Mouse (Mus musculus) lung, embryonic 14.5 days (tissue): ENCODE results near the gene Btbd2. TPM values are rescaled to one million over a fixed set of nuclear protein-coding genes. Genes with fewer than 3 reads are reported as not detected.

Experiments used
- ATAC-seq: fragments of 200-750 bp; cut with Nextera tagmentation; 2 replicates; pipeline ENCODE4 v1.8.0; 2017; ENCODE audit warnings: mild to moderate bottlenecking, moderate TSS enrichment, moderate library complexity; ENCODE audit not compliant: insufficient read depth
- DNase-seq: peaks from one replicate; pipeline ENCODE4 v3.0.0-alpha.2; 2015
- H3K27ac ChIP-seq: fragments of 300-500 bp; sonication (generic); 2 replicates; pipeline ENCODE4 v1.5.1; 2014; ENCODE audit warnings: low read depth, mild to moderate bottlenecking, moderate library complexity
- H3K27me3 ChIP-seq: fragments of 300-500 bp; sonication (generic); 2 replicates; pipeline ENCODE4 v1.6.1; 2014; ENCODE audit warnings: low read length, control low read depth; ENCODE audit not compliant: insufficient read depth
- H3K36me3 ChIP-seq: fragments of 300-500 bp; sonication (generic); 2 replicates; pipeline ENCODE4 v1.6.1; 2014; ENCODE audit warnings: control low read depth; ENCODE audit not compliant: insufficient read depth
- H3K4me1 ChIP-seq: fragments of 300-500 bp; sonication (generic); 2 replicates; pipeline ENCODE4 v1.6.1; 2014; ENCODE audit warnings: antibody characterized with exemption, control low read depth; ENCODE audit not compliant: insufficient read depth
- H3K4me2 ChIP-seq: fragments of 300-500 bp; sonication (generic); 2 replicates; pipeline ENCODE4 v1.6.1; 2014; ENCODE audit warnings: mild to moderate bottlenecking
- H3K4me3 ChIP-seq: fragments of 300-500 bp; sonication (generic); 2 replicates; pipeline ENCODE4 v1.5.1; 2014; ENCODE audit warnings: low read depth, low read length
- H3K9ac ChIP-seq: fragments of 300-500 bp; sonication (generic); 2 replicates; pipeline ENCODE4 v1.6.1; 2014
- H3K9me3 ChIP-seq: fragments of 300-500 bp; sonication (generic); 2 replicates; pipeline ENCODE4 v1.6.1; 2016; ENCODE audit warnings: low read depth, low read length, control low read depth
- CTCF ChIP-seq: IDR thresholded peaks from 2 replicates; pipeline ENCODE4 v1.5.1; 2016; ENCODE audit warnings: antibody characterized with exemption, low read depth
- WGBS: fragments of 180-500 bp; shearing (Covaris S2); extraction: QIAGEN DNeasy Blood & Tissue Kit; methylation state at CpG from one replicate; pipeline ENCODE4 v1.1.7; 2014; 5-methylcytosine and 5-hydroxymethylcytosine counted together
- polyA plus RNA-seq: library from polyadenylated mRNA; unstranded; fragments of >200 nt; fragmentation: Nextera tagmentation; extraction: Ambion mirVana; gene quantifications from 2 replicates; pipeline ENCODE4 v1.2.1, GENCODE M21; 2014

The Btbd2 gene
- polyA plus RNA-seq, 1 experiment from 2014 or later, result 101 TPM

DNA sequence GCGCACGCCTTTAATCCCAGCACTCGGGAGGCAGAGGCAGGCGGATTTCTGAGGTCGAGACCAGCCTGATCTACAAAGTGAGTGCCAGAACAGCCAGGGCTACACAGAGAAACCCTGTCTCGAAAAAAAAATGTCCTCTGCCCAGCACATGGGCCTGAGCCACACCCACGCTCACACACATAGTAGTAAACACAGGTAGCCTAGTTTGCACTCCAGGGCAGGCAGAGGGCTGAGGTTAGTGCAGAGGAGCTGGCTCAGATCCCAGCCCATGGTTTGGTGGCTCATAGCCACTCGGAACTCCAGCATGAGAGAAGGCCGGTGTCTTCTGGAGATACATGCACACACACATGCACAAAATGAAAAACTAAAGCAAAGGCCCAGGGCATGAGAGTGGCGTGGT is 9.9 kb downstream of the Btbd2 start:
- peaks cover 71% of the 10 kb centered on the region for H3K36me3 ChIP-seq
- no peak for TF ChIP-seq CTCF
- no peak for DNase-seq
- no peak overlapping the region for H3K9ac ChIP-seq
- H3K4me2 ChIP-seq, result no peak overlapping the region
- H3K4me3 ChIP-seq, result no peak overlapping the region
- no peaks in the 10 kb centered on the region for H3K9me3 ChIP-seq
- WGBS, result 93% methylated on average over 10 of the region's 10 CpGs
- no peak overlapping the region for H3K27ac ChIP-seq
- no peaks in the 10 kb centered on the region for H3K27me3 ChIP-seq
- H3K4me1 ChIP-seq, result no peaks in the 10 kb centered on the region
- no peak for ATAC-seq

DNA sequence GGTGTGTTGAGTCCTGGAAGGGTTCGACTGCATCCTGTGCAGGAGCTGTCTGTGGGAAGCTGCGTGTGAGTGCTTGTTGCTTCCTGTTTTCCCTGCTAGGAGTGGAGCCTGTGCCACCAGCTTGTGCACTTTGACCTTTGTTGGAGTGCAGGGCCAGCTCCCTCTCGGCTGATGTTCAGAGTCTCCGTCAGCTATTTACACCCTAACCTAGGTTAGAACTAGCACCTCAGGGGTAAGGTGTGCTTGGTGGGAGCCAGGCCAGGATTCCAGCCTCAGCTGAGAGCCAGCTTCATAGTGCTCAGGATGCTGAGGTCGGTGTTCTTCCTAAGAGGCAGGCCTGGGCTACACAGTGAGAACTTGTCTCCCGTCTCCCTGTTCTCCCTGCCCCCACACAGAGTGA is 21.5 kb downstream of the Btbd2 start:
- H3K4me1 ChIP-seq, result no peaks in the 10 kb centered on the region
- H3K9me3 ChIP-seq, result no peaks in the 10 kb centered on the region
- 77% methylated on average over 6 of the region's 6 CpGs for WGBS
- no peak overlapping the region for H3K4me3 ChIP-seq
- no peak for TF ChIP-seq CTCF
- H3K4me2 ChIP-seq, result no peak overlapping the region
- no peak overlapping the region for H3K27ac ChIP-seq
- H3K27me3 ChIP-seq, result no peaks in the 10 kb centered on the region
- peaks cover 74% of the 10 kb centered on the region for H3K36me3 ChIP-seq
- no peak overlapping the region for H3K9ac ChIP-seq
- DNase-seq (no peak), ATAC-seq (no peak)

DNA sequence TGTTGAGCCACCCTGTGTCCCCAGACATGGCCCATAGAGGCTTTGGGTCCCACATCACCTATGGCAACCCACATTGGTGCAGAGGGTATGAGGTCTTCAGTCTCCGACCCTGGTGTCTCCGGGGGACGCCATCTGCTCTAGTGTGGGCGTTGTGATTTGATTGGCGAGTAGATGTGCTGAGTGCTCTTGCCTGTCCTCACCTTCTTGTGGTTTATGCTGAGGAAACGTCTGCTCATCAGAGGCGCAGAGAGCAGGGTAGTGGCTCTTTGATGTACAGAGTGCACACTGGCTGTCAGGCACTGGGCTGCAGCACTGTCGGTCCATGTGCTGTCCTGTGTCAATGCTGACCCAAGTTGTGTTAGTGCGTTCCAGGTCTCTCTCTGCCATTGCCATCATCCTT is 27.9 kb downstream of the Btbd2 start:
- H3K27me3 ChIP-seq, result no peaks in the 10 kb centered on the region
- H3K9ac ChIP-seq, result no peak overlapping the region
- no peaks in the 10 kb centered on the region for H3K9me3 ChIP-seq
- 86% methylated on average over 9 of the region's 9 CpGs for whole genome bisulfite sequencing
- H3K4me2 ChIP-seq, result no peak overlapping the region
- peaks cover 3% of the 10 kb centered on the region for H3K4me1 ChIP-seq
- no peak overlapping the region for H3K27ac ChIP-seq
- H3K36me3 ChIP-seq, result peaks cover 22% of the 10 kb centered on the region; the same call in 1 of the 2 replicates
- DNase-seq, result no peak
- ATAC-seq, result no peak
- H3K4me3 ChIP-seq, result no peak overlapping the region
- TF ChIP-seq CTCF, result no peak

DNA sequence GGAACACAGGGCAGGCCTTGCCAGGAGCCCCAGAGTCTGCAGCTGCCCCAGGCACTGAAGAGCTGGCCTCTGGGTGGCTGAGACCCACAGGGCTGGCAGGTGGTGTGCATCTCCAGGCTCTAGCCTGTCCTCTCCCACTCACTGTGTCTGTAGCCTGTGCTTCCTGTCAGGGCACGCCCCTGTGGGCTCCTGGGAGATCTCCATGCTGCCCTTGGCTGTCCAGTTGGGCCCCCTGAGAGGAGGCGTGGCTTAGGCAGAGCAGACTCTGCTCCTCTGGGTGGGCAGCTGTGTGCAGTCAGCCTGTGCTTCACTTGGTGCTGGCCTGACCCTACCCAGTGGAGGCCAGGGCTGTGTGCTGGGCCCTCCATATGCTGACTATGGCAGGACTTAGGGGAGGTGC is 29.2 kb downstream of the Btbd2 start:
- no peak for TF ChIP-seq CTCF
- H3K4me1 ChIP-seq, result peaks cover 3% of the 10 kb centered on the region
- 36% methylated on average over 2 of the region's 2 CpGs for WGBS
- H3K27me3 ChIP-seq, result no peaks in the 10 kb centered on the region
- no peak overlapping the region for H3K4me2 ChIP-seq
- ATAC-seq, result peak; percentile 32
- H3K36me3 ChIP-seq, result peaks cover 18% of the 10 kb centered on the region; the same call in 1 of the 2 replicates
- H3K4me3 ChIP-seq, result no peak overlapping the region
- peak overlapping the region; percentile 3; the same call in 1 of the 2 replicates for H3K9ac ChIP-seq
- no peaks in the 10 kb centered on the region for H3K9me3 ChIP-seq
- no peak for DNase-seq
- no peak overlapping the region for H3K27ac ChIP-seq

DNA sequence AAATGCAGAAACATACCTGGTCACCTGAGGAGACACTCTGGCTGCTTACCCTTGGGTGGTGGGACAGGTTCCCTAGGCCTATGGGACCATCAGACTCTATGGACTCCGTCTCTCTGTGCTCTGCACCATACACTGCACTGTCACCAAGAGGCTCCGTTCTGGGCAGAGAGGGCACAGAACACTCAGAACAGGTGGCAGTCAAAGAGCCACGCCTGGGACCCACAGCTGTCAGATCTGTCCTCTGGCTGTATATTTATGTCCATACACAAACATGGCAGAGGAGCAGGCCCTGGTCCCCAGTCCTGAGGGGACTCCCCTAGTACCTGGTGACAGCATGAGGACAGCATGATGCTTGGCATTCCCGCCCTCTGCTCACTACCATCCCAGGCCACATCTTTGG is 31.1 kb downstream of the Btbd2 start:
- ATAC-seq, result no peak
- Histone ChIP-seq H3K36me3 (peaks cover 12% of the 10 kb centered on the region; the same call in 1 of the 2 replicates), H3K4me1 (peaks cover 9% of the 10 kb centered on the region), H3K27me3 (no peaks in the 10 kb centered on the region), H3K4me2 (no peak overlapping the region), H3K4me3 (no peak overlapping the region), H3K27ac (no peak overlapping the region), H3K9me3 (no peaks in the 10 kb centered on the region), H3K9ac (no peak overlapping the region)
- DNase-seq, result no peak
- WGBS, result 93% methylated on average over 4 of the region's 4 CpGs
- TF ChIP-seq CTCF, result no peak

DNA sequence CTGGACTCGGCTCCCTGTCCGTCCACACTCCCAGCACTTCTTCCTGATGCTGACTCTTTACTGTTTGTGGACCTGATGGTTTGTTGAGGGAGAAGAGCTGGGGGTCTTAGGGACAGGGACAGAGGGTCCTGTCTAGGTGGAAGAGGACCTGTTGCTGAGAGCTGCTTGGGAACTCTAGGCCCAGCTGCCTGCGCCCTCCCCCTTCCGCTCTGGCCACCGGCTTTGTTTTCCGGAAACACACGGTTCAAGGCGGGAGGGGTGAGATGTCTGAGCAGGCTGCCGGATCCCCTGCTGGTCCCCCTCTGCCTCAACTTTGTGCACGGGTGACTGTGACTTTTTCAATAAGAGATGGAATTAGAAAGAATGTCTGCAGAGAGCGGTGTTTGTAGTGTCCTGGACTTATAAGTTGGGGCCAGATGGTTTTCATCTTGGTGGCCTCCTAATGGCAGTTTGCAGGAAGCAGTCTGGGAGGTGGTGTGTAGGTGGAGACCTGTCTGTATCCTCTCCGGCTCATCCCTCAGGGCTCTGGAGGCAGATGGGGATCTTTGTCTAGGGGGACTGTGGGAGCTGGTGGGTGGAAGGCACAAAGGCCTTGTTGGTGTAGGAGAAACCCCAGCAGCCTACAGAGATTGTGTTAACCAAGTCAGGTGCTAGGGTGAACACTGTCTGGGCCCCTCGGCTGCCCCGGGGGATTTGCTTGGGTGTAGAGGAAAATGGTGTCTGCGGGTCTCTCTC is 33.2 kb downstream of the Btbd2 start:
- peaks cover 9% of the 10 kb centered on the region for H3K4me1 ChIP-seq
- peak overlapping the region; percentile 87 for H3K9ac ChIP-seq
- no peaks in the 10 kb centered on the region for H3K9me3 ChIP-seq
- peak overlapping the region; percentile 88 for H3K27ac ChIP-seq
- 9% methylated on average over 15 of the region's 15 CpGs for WGBS
- peak overlapping the region; percentile 98 for H3K4me2 ChIP-seq
- H3K36me3 ChIP-seq, result peaks cover 9% of the 10 kb centered on the region; the same call in 1 of the 2 replicates
- no peaks in the 10 kb centered on the region for H3K27me3 ChIP-seq
- DNase-seq (peak; percentile 69), ATAC-seq (no peak)
- peak overlapping the region; percentile 93 for H3K4me3 ChIP-seq
- no peak for TF ChIP-seq CTCF

DNA sequence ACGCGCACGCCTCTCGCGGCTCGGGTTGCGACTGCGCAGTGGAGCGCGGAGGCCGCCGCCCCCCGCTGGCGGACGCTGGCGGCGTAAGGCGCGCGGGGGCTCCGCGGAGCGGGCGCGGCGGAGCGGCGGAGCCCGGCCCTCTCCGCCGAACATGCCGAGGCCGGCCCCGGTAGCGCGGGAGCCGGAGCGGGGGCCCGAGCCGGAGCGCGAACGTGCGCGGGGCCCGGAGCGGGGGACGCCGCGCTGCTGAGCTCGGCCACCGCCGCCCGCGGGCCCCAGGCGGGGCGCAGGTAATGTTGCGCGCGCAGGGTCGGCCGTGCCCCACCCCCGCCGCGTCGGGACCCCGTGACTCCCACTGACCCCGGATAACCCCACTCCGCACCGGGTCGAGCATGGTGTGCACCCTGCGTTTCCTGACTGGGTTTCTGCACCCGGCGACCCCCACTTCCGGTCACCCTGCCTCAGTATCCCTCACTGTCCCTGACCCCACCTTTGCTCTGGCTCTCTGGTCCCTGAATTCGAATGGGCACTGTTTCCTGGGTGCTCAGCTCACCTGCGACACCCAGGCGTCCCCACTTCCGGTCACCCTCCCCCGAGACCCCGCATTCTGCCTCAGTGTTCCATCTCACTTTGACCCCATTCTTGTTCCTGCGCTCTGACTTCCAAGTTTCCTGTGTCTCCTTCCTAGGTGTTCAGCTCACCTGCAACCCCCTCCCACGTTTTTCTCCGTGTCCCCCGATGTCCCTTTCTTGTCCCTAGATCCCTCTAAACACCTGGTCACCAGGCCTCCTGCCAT is 34.0 kb downstream of the Btbd2 start, which contains the start of gene Csnk1g2:
Csnk1g2 (plus strand) TSS at position 178 of the 796 bp plus-strand sequence.
- ATAC-seq (peak; percentile 5), DNase-seq (peak; percentile 19)
- H3K36me3 ChIP-seq, result peaks cover 8% of the 10 kb centered on the region; the same call in 1 of the 2 replicates
- TF ChIP-seq CTCF, result no peak
- H3K27ac ChIP-seq, result peak within 1 kb of the TSS; percentile 93
- peak within 1 kb of the TSS; percentile 87 for H3K9ac ChIP-seq
- no peaks in the 10 kb centered on the region for H3K9me3 ChIP-seq
- peaks cover 9% of the 10 kb centered on the region for H3K4me1 ChIP-seq
- H3K4me2 ChIP-seq, result peak within 1 kb of the TSS; percentile 98
- no peaks in the 10 kb centered on the region for H3K27me3 ChIP-seq
- WGBS, result under 1% methylated on average over 85 of the region's 85 CpGs
- peak within 1 kb of the TSS; percentile 93 for H3K4me3 ChIP-seq
